Mouse (Mus musculus) spleen, adult 2 months (tissue): ENCODE measurements around the gene Gm128. TPM values are rescaled to one million over a fixed set of nuclear protein-coding genes. Genes with fewer than 3 reads are reported as not detected.
A peak's percentile ranks its signal among the peaks of the same experiment; 100 is the strongest.

ENCODE experiments used
- DNase-seq, 2 experiments: peaks; one replicate each; pipeline versions ENCODE4 v3.0.0 to v3.0.0-alpha.2; 2012 to 2021; ENCODE audit warnings: low spot score in 2 of 2, low read depth in 1 of 2
- H3K27ac ChIP-seq: fragments of 200-500 bp; 2 replicates; pipeline ENCODE4 v1.5.1; 2012; ENCODE audit warnings: low read length, inconsistent platforms; ENCODE audit not compliant: insufficient read depth
- H3K27me3 ChIP-seq: fragments of 200-500 bp; 2 replicates; pipeline ENCODE4 v1.6.1; 2012; ENCODE audit warnings: mild to moderate bottlenecking, moderate library complexity, low read length, inconsistent platforms; ENCODE audit not compliant: control insufficient read depth, insufficient read depth
- H3K36me3 ChIP-seq: fragments of 200-500 bp; 2 replicates; pipeline ENCODE4 v1.6.1; 2012; ENCODE audit warnings: mild to moderate bottlenecking, low read length, inconsistent platforms; ENCODE audit not compliant: control insufficient read depth, insufficient read depth
- H3K4me1 ChIP-seq: fragments of 200-500 bp; 2 replicates; pipeline ENCODE4 v1.6.1; 2011; ENCODE audit warnings: inconsistent platforms; ENCODE audit not compliant: control insufficient read depth, insufficient read depth, insufficient read length
- H3K4me3 ChIP-seq: fragments of 200-500 bp; 2 replicates; pipeline ENCODE4 v1.5.1; 2011; ENCODE audit warnings: mild to moderate bottlenecking, inconsistent platforms; ENCODE audit not compliant: insufficient read depth, insufficient read length; ENCODE audit errors: extremely low read depth
- CTCF ChIP-seq: fragments of 200-500 bp; IDR thresholded peaks from 2 replicates; pipeline ENCODE4 v1.5.1; 2011; ENCODE audit warnings: mild to moderate bottlenecking, inconsistent platforms; ENCODE audit not compliant: insufficient read depth, insufficient read length, insufficient replicate concordance; ENCODE audit errors: extremely low read depth
- POLR2A ChIP-seq: fragments of 200-500 bp; IDR thresholded peaks from 2 replicates; pipeline ENCODE4 v1.6.1; 2011; ENCODE audit warnings: low read depth, low read length, inconsistent platforms
- WGBS: fragments of 180-500 bp; shearing (Covaris S2); methylation state at CpG from one replicate; pipeline ENCODE4 v1.1.7; 2018; 5-methylcytosine and 5-hydroxymethylcytosine counted together
- polyA plus RNA-seq: library from polyadenylated mRNA; depleted of rRNA; stranded (reverse); fragments of >200 nt; gene quantifications from 2 replicates; pipeline ENCODE4 v1.2.3, GENCODE M21; 2012

Gm128 gene
- polyA plus RNA-seq, 1 experiment, result 0.18 TPM

GRCm38 (mm10) chr3:95285390-95285789 lies 44.0 kb upstream of the Gm128 start:
- Histone ChIP-seq H3K4me3 (no peak overlapping the region), H3K27ac (no peak overlapping the region), H3K36me3 (peaks cover 9% of the 10 kb centered on the region), H3K27me3 (no peaks in the 10 kb centered on the region), H3K4me1 (no peaks in the 10 kb centered on the region; the same call in 1 of the 2 replicates)
- DNase-seq, result no peak
- TF ChIP-seq CTCF, result no peak
- no peak for TF ChIP-seq POLR2A
- 95% methylated on average over 5 of the region's 5 CpGs for WGBS

DNA sequence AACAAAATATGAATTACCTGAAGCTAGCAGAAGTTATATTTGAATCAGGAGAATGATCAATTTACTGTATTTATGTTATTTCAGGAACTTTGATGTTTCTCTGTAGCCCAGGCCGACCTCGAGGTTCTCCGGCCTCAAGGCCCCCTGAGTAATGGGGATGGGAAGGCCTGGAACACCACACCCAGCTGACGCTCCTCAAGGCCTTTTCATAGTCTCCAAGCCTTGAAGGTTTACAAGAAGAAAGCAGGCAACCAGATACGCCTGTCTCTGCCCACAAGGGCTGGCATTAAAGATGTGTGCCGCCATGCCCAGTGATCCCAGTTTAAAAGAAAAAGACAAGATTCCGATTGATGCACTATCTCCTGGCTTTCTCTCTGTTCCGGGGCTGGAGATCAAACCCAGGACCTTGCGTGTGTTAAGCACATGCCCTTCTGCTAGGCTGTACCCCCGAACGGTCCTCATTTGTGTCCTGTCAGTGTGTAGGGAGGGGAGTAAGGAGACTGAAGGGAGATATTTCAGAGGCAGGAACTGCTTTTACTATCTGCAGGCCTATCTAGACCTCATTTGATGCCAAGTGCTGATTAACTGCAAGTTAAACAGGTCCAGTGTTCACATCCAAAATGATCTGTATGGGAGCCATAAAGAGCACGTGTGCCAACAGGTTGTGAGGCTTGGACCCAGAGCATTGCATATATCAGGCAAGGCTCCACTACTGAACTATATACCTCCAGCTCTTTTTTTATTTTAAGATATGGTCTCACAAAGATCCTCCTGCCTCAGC lies 43.3 kb upstream of the Gm128 start:
- Histone ChIP-seq H3K36me3 (peaks cover 9% of the 10 kb centered on the region), H3K4me3 (no peak overlapping the region), H3K4me1 (no peaks in the 10 kb centered on the region; the same call in 1 of the 2 replicates), H3K27ac (no peak overlapping the region), H3K27me3 (no peaks in the 10 kb centered on the region)
- TF ChIP-seq CTCF, result no peak
- no peak for DNase-seq
- WGBS, result 90% methylated on average over 12 of the region's 12 CpGs

DNA sequence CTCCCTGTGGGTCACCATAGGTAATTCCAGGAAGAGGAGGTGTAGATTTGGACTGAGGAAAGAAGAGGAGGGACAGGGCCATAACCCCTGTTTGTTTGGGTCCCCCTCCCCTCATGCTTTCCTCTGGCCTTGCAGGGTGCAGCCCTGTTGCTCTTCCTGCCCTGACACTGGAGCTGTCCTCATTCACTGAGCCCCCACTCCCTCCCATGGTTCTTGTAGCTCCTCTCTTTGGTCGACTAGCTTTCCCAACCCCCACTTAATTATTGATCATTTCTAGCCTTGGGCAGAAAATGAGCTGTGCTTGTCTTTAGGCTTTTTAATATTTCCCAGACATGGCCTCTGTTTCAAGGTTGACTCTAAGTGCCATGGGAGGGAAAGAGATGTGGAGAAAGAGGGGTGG lies 42.7 kb upstream of the Gm128 start:
- Histone ChIP-seq H3K27me3 (no peaks in the 10 kb centered on the region), H3K27ac (no peak overlapping the region), H3K4me1 (no peaks in the 10 kb centered on the region; the same call in 1 of the 2 replicates), H3K36me3 (peaks cover 9% of the 10 kb centered on the region), H3K4me3 (peak overlapping the region; percentile 4; the same call in 1 of the 2 replicates)
- 30% methylated on average over 1 of the region's 1 CpGs for WGBS
- DNase-seq, result no peak
- TF ChIP-seq CTCF, result no peak
- TF ChIP-seq POLR2A, result no peak

DNA sequence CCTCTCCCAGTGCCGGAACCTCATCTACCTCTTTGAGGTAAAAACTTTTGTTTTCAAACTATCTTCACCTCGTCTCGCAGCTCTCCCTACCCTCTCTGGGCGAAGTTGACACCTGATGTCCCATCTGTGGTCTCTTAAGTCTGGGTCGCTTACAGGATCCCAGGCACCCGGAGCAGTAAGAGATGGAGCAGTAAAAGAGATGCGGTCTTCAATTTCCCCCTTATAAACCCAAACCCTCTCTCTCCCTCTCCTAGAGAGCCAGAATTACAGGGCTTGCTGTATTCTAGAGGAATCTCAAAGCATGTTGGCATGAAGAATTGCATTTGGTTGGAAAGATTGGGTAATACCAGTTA lies 42.2 kb upstream of the Gm128 start:
- Histone ChIP-seq H3K4me3 (peak overlapping the region; percentile 68), H3K27me3 (no peaks in the 10 kb centered on the region), H3K36me3 (peaks cover 7% of the 10 kb centered on the region), H3K4me1 (no peaks in the 10 kb centered on the region; the same call in 1 of the 2 replicates), H3K27ac (peak overlapping the region; percentile 94)
- 6% methylated on average over 7 of the region's 7 CpGs for WGBS
- DNase-seq, result no peak
- TF ChIP-seq CTCF (no peak), POLR2A (no peak)

DNA sequence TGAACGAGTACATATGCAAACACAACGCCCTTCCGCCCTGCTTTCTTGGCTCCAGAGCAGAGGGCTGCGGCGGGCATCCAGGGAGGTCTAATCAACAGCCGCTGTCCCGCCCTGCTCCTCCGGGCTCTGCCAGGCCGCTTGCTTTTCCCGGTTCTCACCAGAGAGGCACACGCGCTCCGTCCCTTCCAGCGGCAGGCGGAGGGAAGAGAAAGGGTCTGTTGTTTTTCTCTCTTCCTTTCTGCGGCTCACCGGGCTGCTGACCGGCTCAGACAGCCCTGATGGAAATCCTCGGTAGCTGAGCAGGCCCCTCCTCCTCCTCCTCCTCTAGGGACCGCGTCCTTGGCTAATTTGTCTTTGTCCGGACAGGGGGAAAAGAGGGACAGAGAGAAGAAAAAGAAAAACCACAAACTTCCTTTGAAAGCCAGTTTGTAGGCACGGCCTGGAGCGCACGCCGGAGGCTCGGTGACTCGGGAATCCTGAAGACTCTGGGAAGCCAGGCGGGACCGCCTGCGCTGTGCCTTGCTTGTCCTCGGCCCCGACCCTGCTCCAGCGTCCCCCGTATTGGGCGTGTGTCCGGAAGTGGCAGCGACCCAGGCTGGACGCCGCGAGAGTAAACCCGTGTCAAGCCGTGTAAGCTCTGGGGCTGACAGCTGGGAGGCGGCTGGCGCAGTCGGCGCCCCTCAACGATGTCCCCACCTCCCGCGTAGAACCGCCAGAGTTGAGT lies 41.6 kb upstream of the Gm128 start:
- Histone ChIP-seq H3K27me3 (no peaks in the 10 kb centered on the region), H3K36me3 (peaks cover 3% of the 10 kb centered on the region), H3K27ac (peak overlapping the region; percentile 94), H3K4me1 (no peaks in the 10 kb centered on the region; the same call in 1 of the 2 replicates), H3K4me3 (peak overlapping the region; percentile 68)
- TF ChIP-seq CTCF, result no peak
- peak; percentile 34; the same call in 1 of the 2 replicates for TF ChIP-seq POLR2A
- under 1% methylated on average over 51 of the region's 51 CpGs for WGBS
- peak in 1 of 2 experiments; percentile 54 for DNase-seq

DNA sequence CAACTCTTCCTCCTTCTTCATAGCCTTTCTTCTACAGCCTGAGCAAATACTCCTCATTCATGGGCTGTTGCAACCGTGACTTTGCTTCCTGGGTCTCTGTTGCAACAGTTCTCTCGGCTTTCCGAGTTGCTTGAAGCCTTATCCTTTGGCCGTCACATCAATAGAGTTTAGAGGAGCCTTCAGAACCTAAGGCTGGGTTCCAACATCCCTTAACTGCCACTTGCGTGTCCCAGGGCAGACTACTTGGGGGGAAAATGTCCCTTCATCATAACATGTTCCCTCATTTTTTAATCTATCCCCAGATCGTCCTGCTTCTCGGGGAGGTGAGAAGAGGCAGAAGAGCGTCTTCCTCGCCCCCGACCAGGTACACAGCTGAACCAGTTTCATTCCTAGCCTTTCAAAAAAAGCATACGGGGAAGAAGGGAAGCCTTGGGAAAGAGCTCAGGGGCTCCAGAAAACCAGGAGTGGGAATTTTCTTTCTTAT lies 41.0 kb upstream of the Gm128 start:
- TF ChIP-seq POLR2A (peak; percentile 81), CTCF (no peak)
- peaks cover under 1% of the 10 kb centered on the region for H3K36me3 ChIP-seq
- peak in 1 of 2 experiments; percentile 59 for DNase-seq
- H3K4me1 ChIP-seq, result no peaks in the 10 kb centered on the region; the same call in 1 of the 2 replicates
- H3K27me3 ChIP-seq, result no peaks in the 10 kb centered on the region
- WGBS, result under 1% methylated on average over 11 of the region's 11 CpGs
- H3K27ac ChIP-seq, result peak overlapping the region; percentile 94
- H3K4me3 ChIP-seq, result peak overlapping the region; percentile 68
